Mouse (Mus musculus) common myeloid progenitor, adult 5-6 weeks (primary cell): ENCODE measurements around the gene Ptdss2. TPM values are rescaled to one million over a fixed set of nuclear protein-coding genes. Genes with fewer than 3 reads are reported as not detected.

ENCODE experiments used
- ATAC-seq: replicated peaks from 2 replicates; pipeline ENCODE4 v1.8.0; 2016; ENCODE audit warnings: low read depth, mild to moderate bottlenecking, moderate TSS enrichment, inconsistent platforms; ENCODE audit not compliant: poor library complexity, severe bottlenecking
- total RNA-seq: library from RNA; stranded (forward); fragments of 200-1000, 187-1606 nt; gene quantifications from 2 replicates; pipeline ENCODE4 v1.2.3, GENCODE M21; 2017

Ptdss2 gene
- total RNA-seq, 1 experiment from 2014 or later, result 12.8 TPM

DNA sequence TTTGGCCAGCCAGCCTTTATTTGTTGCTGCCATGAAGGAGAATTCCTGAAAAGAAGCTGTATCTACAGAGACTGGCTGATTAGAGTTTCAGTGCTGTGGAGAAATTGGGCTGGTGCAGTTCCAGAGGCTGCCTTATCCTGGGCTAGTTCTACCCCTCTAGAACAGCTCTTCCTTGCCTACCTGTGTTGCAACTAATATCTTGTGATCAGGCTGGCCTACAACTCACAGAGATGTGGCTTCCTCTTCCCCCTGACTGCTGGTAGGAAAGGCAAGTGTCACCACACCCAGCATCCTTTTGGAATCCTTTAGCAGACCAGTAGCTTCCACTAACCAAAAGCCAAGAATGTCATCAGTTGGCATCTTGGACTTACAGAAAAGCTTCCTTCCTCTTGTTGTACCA, 47.7 kb downstream of the Ptdss2 start:
- ATAC-seq, result no peak

DNA sequence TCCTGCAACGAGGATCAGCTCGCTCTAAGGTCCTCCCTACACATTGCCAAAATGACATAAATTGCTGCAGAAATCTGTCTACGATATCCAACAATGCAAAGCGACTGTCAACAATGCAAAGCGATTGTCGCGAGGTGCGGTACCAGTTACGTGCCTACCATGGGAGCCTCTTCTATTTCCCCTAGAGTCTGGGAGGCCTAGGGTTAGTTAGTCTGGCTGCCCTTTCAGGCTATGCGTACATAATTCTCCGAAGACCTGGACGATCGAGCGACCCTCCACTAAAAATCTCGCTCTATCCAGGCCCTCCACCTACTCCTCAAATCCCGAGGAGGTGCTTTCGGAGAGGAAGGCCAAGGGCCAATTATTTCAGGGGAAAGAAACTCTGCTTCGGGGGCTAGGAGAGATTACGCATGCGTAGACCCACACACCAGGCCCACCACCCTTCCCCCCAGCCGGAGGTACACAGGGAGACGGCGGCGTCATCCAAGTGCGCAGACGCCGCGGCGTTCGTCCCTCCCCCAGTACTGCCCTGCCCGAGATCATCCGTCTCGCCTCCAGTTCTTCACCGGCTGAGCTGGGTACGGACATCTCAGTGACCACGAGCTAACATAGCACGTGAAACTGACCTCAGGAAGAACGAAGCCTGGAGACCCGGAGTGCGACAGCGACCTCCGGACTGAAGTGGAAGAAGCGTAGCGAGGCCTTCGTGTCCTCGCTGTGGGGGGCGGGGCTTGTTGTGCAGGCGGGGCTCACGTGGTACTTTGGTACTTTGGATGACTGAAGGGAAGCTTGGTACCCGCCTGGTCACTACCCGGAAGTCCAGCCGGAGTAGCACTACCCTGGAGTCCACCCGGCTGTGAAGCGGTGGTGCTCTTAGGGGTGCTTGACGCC, 50.2 kb downstream of the Ptdss2 start, which contains the start of gene Rnh1:
Gene Rnh1, minus strand, starts transcription at position 742 of the 891 bp plus-strand sequence.
- ATAC-seq, result peak; percentile 77

DNA sequence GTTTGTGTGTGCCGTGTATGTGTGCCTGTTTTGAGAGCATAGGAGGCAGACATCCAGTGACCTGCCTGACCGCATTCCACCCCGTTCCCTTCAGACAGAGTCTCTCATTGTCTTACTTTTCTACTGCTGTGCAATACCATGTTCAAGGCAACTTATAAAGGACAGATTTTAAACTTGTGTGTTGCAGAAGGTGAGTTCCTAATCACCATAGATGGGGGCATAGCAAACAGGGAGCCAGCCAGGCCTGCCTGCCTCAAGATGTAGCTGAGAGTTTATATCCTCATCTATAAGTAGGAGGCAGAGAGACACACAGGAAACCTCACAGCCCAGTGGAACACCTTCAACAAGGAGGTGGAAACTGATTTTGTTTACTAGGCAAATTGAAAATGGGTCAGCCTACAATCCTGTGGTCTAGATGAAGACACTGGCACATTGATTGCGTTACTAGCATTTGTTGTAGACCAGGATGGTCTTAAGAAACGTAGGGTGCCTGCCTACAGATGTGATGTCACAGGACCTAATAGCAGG, 51.2 kb downstream of the Ptdss2 start:
- ATAC-seq, result no peak

DNA sequence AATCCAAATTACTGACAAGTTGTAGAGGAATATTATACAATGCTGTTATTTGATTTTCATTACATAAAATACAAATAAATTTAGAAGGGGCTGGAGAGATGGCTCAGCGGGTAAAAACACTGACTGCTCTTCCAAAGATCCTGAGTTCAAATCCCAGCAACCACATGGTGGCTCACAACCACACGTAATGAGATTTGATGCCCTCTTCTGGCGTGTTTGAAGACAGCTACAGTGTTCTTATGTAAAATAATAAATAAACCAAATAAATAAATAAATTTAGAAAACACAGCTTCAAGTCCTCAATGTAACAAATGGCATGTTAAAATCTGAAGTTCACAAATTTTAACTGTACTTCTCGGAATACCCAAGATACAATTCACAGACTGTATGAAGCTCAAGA, 52.9 kb downstream of the Ptdss2 start:
- no peak for ATAC-seq

- ATAC-seq, result peak; percentile 60
These were observed 54.0 kb downstream of the Ptdss2 start for GRCm38 (mm10) chr7:141176173-141176572.

GRCm38 (mm10) chr7:141188194-141188593, 66.0 kb downstream of the Ptdss2 start:
- no peak for ATAC-seq

DNA sequence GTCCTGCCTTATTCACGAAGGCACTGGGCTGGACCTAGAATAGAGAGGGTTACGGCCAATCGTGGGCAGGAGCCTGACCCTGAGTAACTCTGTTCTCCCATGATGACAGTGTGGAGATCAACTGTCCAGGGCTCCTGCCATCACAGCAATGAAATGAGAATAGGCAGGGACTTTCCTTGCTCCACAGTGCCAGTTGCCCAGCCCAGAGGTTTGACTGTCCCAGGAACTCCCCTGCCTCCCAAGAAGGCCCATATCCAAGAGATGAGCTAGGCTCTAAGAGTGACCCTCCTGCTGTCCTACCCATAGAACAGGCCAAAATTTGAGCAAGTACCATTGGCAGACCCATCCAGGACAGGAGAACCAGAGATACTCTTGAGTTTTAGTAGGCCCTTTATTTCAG, 66.6 kb downstream of the Ptdss2 start:
- ATAC-seq, result no peak

- ATAC-seq, result no peak
These were observed 68.0 kb downstream of the Ptdss2 start for GRCm38 (mm10) chr7:141190220-141190619.

DNA sequence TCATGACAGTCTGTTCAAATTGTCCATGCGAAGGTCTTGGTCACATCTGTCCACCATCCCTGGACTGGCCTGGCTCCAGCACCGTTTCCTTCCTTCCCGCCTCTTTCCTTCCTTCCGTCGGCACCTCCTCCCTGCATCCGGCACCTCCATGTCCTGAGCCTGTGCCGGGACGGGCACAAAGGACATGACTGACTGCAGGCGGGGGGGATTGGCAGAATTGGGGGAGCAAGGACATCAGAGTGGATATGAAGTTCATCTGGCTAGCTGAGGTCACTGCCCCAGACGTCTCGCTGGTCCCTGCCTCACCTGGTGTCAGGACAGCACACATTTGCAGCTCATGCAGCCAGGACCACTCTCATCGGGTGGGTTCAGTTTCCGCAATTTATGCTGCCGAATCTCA, 68.9 kb downstream of the Ptdss2 start:
- ATAC-seq, result no peak

DNA sequence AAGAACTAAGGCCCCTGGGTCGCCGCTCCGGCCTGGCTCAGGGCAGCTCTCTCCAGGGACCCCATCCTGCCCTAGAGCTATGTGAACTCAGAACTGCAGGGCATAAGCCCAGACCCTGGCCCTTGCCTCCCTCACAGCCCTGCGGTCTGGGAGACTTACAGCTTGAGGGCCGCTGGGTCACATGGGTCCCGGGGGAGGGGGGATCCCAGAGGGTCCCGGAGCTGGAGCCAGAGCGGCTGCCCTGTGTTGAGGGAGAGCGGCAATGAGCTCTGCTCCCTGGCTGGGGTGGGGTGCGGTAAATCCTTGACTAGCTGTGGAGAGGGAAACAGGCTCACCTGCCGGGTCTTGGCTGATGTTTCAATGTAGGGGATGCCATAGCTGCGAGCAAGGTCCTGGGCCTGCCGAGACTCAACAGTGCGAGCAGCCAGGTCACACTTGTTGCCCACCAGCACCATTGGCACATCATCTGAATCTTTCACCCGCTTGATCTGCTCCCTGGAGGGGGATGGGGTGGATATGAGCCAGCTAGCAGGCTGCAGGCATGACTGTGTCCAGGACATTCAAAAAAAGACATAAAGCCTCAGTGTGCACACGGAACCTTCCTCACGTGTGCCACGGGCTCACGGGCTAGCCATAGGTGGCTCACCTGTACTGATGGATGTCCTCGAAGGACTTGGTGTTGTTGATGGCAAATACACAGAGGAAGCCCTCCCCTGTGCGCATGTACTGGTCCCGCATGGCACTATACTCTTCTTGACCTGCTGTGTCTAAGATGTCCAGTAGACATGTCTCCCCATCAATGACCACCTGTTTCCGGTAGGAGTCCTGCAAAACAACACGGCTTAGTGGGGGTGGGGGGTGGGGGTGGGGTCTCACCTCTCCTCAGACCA, 69.9 kb downstream of the Ptdss2 start:
- ATAC-seq, result no peak

GRCm38 (mm10) chr7:141192776-141193347, 70.7 kb downstream of the Ptdss2 start:
- no peak for ATAC-seq

DNA sequence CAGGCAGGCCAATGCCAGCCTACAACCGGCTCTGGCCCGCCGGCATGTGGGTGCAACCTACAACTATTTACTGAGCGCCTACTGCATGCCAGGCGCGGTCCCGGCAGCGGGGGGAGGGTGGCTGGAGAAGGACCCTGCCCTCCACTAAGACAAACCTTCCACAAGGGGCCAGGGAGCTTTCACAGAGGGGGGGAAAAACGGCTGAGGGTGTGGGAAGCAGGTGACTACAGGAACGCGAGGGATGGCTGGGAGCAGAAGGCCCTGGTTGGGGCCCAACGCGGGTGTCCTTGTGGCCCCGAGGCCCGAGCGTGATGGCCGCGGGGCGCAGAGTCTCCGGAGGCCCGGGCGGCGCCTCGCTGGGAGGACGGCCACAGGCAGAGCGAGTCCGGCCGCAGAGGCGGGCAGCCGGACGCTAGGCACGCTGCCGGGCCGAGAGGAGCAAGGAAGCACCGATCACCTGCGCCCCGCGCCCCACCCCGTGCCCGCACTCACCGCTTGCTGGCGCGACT, 71.2 kb downstream of the Ptdss2 start:
- ATAC-seq, result no peak

DNA sequence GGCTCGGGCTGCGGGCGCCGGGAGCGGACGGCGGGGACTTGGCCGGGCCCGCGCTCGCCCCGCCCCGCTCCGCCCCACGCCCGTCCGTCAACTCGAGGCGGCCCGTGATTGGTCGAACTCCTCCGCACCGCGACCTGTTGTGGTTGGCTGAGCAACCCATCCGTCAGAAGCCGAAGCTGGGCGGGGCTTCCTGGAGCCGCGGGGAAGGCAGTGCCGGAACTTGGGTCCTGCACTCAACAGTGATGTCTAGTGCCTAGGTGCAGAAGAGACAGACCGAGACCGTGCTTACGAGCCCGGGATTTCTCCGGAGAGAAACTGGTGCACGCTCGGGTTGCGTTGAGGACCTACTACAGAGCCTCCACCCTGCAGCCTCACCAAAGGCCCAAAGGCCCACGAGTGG, 71.8 kb downstream of the Ptdss2 start, which contains the start of the genes Hras and Lrrc56:
Gene Hras, minus strand, starts transcription at position 58 of the 400 bp plus-strand sequence.
Gene Lrrc56, plus strand, starts transcription at position 210 of the 400 bp plus-strand sequence.
- ATAC-seq, result peak; percentile 93

GRCm38 (mm10) chr7:141194409-141194808, 72.2 kb downstream of the Ptdss2 start:
- no peak for ATAC-seq

- ATAC-seq, result peak; percentile 68
These were observed 72.6 kb downstream of the Ptdss2 start for GRCm38 (mm10) chr7:141194830-141195229.

- no peak for ATAC-seq
These were observed 73.6 kb downstream of the Ptdss2 start for GRCm38 (mm10) chr7:141195754-141196153.

DNA sequence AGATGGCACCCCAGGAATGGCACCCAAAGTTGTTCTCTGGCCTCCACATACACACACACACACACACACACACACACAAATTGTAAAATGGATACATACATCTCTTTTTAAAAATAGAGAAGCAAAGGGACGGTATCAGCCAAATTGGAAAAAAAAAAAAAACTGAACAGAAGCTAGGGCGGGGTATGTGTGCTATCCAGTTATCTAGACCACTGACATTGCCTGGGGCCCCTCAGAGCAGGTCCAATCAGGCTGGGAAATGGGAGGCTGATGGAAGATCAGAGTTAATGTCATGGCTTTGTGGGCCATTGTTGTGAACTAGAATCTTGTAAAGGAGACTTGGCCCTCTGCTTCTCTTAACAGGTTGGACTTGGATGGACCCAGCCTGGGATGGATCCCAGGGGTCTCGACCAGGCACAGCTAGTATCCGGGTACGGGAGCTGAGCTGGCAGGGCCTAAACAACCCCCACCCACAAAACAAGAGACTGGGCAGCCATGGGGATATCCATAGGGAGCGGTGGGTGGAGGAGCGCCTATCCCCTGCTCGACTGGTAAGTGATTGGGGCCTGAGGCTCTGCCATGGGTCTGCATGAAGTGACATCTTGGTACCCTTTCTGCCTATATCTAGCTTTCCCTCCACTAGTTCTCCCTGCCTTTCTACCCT, 74.6 kb downstream of the Ptdss2 start:
- ATAC-seq, result no peak

DNA sequence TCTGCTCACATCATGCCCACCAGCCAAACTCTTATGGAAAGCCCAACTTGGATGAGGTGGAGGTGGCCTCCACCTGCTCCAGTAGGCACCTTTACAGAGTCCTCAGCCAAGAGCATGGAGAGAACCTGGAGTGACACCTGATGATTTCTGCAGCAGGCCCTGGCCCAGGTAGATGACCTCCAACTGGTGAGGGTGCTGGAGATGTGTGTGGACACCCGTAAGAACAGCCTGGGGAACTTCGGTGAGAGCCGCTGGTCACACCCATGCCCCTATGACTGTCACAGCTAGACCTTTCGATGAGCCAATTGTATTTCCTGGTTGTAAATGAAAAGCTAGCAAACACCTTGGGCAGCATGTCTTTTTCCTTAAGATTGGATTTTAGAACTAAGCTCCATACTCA, 75.9 kb downstream of the Ptdss2 start:
- no peak for ATAC-seq

DNA sequence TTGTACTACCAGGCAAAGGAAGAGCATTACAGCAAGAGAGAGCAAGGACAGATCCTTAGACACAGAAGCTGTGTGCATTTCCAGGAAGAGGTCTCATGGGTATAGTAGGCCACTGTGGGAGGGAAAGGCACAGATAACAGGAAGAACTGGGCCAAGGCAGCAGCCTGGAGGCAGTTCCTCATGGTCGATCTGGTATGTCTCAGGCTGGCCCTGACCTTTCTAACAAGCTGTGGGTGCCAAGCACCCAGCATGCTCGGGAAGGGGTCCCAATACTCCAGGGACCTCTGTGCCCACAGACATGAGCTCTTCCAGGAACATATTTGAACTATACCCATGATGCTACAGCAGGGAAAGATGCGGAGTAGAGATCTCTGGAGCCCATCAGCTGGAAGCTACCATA, 82.4 kb downstream of the Ptdss2 start:
- no peak for ATAC-seq
